Mouse (Mus musculus) embryonic facial prominence, embryonic 10.5 days (tissue): ENCODE data around the gene Cpped1. TPM values are rescaled to one million over a fixed set of nuclear protein-coding genes. Genes with fewer than 3 reads are reported as not detected.

Source experiments
- DNase-seq: peaks from one replicate; pipeline ENCODE4 v3.0.0-alpha.2; 2017; ENCODE audit warnings: low spot score
- H3K27ac ChIP-seq: fragments of 300-500 bp; sonication (generic); replicated peaks from 2 replicates; pipeline ENCODE4 v1.5.1; 2016; ENCODE audit warnings: mild to moderate bottlenecking
- H3K27me3 ChIP-seq: fragments of 300-500 bp; sonication (generic); replicated peaks from 2 replicates; pipeline ENCODE4 v1.6.1; 2016; ENCODE audit warnings: low read depth, mild to moderate bottlenecking; ENCODE audit not compliant: poor library complexity, severe bottlenecking
- H3K36me3 ChIP-seq: fragments of 300-500 bp; sonication (generic); replicated peaks from 2 replicates; pipeline ENCODE4 v1.6.1; 2016; ENCODE audit warnings: mild to moderate bottlenecking, moderate library complexity
- H3K4me1 ChIP-seq: fragments of 300-500 bp; sonication (generic); 2 replicates; pipeline ENCODE4 v1.6.1; 2016
- H3K4me3 ChIP-seq: fragments of 300-500 bp; sonication (generic); 2 replicates; pipeline ENCODE4 v1.5.1; 2016; ENCODE audit warnings: mild to moderate bottlenecking, moderate library complexity
- H3K9me3 ChIP-seq: fragments of 300-500 bp; sonication (generic); 2 replicates; pipeline ENCODE4 v1.6.1; 2016; ENCODE audit warnings: mild to moderate bottlenecking
- WGBS: fragments of 180-500 bp; shearing (Covaris S2); methylation state at CpG from one replicate; pipeline ENCODE4 v1.1.7; 2016; 5-methylcytosine and 5-hydroxymethylcytosine counted together
- polyA plus RNA-seq: library from polyadenylated mRNA; unstranded; fragments of >200 nt; fragmentation: Nextera tagmentation; extraction: Ambion mirVana; gene quantifications from 2 replicates; pipeline ENCODE4 v1.2.1, GENCODE M21; 2016

Cpped1 gene
- polyA plus RNA-seq, 1 experiment from 2014 or later, result 15.5 TPM

- Histone ChIP-seq H3K9me3 (no peaks in the 10 kb centered on the region), H3K36me3 (no peaks in the 10 kb centered on the region), H3K27me3 (no peaks in the 10 kb centered on the region), H3K4me3 (no peak overlapping the region), H3K27ac (no peak overlapping the region), H3K4me1 (peaks cover 15% of the 10 kb centered on the region; the same call in 1 of the 2 replicates)
- WGBS, result 59% methylated on average over 4 of the region's 4 CpGs
- no peak for DNase-seq
Observed at GRCm38 (mm10) chr16:11784354-11784753, 124.9 kb downstream of the Cpped1 start.

GRCm38 (mm10) chr16:11783337-11783736 lies 125.9 kb downstream of the Cpped1 start:
- Histone ChIP-seq H3K27me3 (no peaks in the 10 kb centered on the region), H3K36me3 (no peaks in the 10 kb centered on the region), H3K27ac (no peak overlapping the region), H3K4me1 (peaks cover 11% of the 10 kb centered on the region; the same call in 1 of the 2 replicates), H3K9me3 (no peaks in the 10 kb centered on the region), H3K4me3 (no peak overlapping the region)
- no peak for DNase-seq

DNA sequence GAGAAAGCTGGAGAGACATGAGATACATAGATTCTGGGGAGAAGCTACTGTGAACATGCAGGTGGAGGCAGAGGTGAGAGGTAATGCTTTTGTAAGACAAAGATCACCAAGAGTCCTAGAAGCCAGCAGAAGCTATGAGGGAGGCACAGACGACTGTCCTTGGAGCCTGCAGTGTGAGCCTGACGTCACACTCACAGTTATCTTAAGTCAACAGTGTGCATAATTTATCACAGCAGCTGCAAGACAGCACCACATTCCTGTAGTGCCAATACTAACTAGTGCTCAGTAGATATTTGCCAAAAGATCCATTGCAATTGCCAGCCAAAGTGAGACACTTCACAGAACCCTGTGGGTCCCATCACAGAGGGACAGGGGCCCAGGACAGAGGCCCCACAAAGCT lies 127.2 kb downstream of the Cpped1 start:
- no peak for DNase-seq
- Histone ChIP-seq H3K36me3 (no peaks in the 10 kb centered on the region), H3K4me1 (peaks cover 9% of the 10 kb centered on the region; the same call in 1 of the 2 replicates), H3K9me3 (no peaks in the 10 kb centered on the region), H3K27ac (no peak overlapping the region), H3K4me3 (no peak overlapping the region), H3K27me3 (no peaks in the 10 kb centered on the region)
- WGBS, result 32% methylated on average over 2 of the region's 2 CpGs

DNA sequence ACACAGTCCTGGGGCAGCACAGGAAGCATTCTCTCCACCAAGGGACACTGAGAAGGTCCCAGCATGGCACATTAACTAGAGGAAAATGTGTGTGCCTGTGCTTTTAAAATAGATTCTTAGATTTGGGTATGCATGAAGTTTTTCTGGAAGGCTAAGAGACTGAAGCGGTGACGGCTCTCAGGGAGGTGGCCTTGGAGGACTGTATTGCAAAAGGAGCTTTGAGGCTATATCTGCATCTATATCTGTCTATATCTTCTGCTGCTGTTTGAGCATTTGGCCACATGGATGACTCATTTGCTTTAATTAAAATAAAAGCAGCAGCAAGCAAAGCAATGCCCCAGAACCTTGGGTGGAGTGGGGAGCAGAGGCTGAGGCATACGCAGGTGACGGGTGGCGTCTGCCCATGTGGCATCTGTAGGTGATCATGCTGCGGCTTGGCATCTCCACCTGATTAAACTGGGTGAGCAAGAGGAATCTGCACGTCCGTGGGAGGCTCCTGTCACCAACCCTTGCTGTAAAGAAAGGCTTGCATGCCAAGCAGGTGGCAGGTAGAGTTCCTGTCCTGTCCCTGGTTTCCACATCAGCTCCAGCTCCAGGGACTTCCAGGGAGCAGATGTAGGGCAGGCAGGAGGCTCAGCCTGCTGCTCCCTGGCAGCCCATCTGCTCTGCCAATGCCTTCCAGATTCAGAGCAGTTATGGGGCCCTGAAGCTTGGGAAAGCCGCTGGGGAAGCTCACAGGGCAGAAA lies 130.4 kb downstream of the Cpped1 start:
- WGBS, result 88% methylated on average over 9 of the region's 9 CpGs
- Histone ChIP-seq H3K27me3 (no peaks in the 10 kb centered on the region), H3K4me1 (peaks cover 9% of the 10 kb centered on the region; the same call in 1 of the 2 replicates)

GRCm38 (mm10) chr16:11778191-11778590 lies 131.1 kb downstream of the Cpped1 start:
- Histone ChIP-seq H3K27ac (no peak overlapping the region), H3K4me1 (peaks cover 9% of the 10 kb centered on the region; the same call in 1 of the 2 replicates), H3K4me3 (no peak overlapping the region), H3K27me3 (no peaks in the 10 kb centered on the region), H3K36me3 (no peaks in the 10 kb centered on the region), H3K9me3 (no peaks in the 10 kb centered on the region)
- DNase-seq, result no peak
- 86% methylated on average over 5 of the region's 5 CpGs for WGBS

More for the DNA sequence above, 130.4 kb downstream of the Cpped1 start:
- Histone ChIP-seq H3K27ac (no peak overlapping the region), H3K9me3 (no peaks in the 10 kb centered on the region), H3K36me3 (no peaks in the 10 kb centered on the region), H3K4me3 (no peak overlapping the region)
- no peak for DNase-seq

GRCm38 (mm10) chr16:11776528-11776927 lies 132.7 kb downstream of the Cpped1 start:
- Histone ChIP-seq H3K4me1 (peaks cover 3% of the 10 kb centered on the region; the same call in 1 of the 2 replicates), H3K27ac (no peak overlapping the region), H3K4me3 (no peak overlapping the region), H3K36me3 (no peaks in the 10 kb centered on the region), H3K9me3 (no peaks in the 10 kb centered on the region), H3K27me3 (no peaks in the 10 kb centered on the region)
- DNase-seq, result no peak
- WGBS, result 87% methylated on average over 3 of the region's 3 CpGs

- WGBS, result 93% methylated on average over 1 of the region's 1 CpGs
- no peak for DNase-seq
- peaks cover 14% of the 10 kb centered on the region for H3K9me3 ChIP-seq
- no peaks in the 10 kb centered on the region for H3K4me1 ChIP-seq
- no peak overlapping the region for H3K4me3 ChIP-seq
- no peaks in the 10 kb centered on the region for H3K36me3 ChIP-seq
- no peaks in the 10 kb centered on the region for H3K27me3 ChIP-seq
- no peak overlapping the region for H3K27ac ChIP-seq
Observed at GRCm38 (mm10) chr16:11774321-11774720, 134.9 kb downstream of the Cpped1 start.

DNA sequence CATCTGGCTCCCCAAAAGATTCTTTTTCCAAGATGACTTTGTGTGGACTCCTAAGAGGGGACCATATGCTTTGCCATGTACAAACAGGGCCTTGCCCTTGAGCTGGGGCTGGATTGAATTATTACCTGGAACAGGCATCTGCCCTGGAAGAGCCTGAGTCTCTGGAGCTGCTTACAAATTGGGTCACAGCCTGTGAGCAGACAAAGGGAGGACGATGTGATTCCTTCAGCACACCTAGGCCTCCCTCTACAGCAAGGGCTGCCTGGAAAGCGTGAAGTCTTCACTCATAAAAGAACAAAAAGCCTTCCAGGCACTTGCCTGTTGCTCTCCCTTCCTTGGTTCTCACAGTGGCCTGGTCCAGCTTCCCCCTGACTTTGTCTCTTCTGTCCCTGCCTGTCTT lies 136.9 kb downstream of the Cpped1 start:
- Histone ChIP-seq H3K9me3 (peaks cover 17% of the 10 kb centered on the region), H3K4me1 (no peaks in the 10 kb centered on the region), H3K27me3 (no peaks in the 10 kb centered on the region), H3K4me3 (no peak overlapping the region), H3K27ac (no peak overlapping the region), H3K36me3 (no peaks in the 10 kb centered on the region)
- 67% methylated on average over 2 of the region's 2 CpGs for WGBS
- DNase-seq, result no peak

DNA sequence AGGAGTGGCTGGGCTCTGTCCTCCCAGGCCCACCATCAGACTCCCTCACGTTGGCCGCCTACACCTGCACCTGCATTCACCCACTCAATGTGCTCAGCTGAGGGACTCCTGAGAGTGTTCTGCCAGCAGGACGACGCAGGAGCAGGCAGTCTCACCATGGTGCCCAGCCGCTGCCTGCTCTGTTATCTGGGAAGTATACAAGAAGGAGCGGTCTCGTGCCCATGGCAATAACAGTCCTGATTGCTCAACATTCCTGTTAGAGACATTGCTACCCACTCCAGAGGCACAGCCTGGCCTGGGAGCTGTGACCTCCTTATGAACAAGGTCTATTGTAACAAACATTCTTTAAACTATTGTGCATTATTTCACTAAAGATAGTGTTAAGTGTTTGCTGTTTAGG lies 151.3 kb downstream of the Cpped1 start:
- H3K27me3 ChIP-seq, result no peaks in the 10 kb centered on the region
- H3K36me3 ChIP-seq, result no peaks in the 10 kb centered on the region
- no peak for DNase-seq
- H3K4me1 ChIP-seq, result no peaks in the 10 kb centered on the region
- no peaks in the 10 kb centered on the region for H3K9me3 ChIP-seq
- H3K27ac ChIP-seq, result no peak overlapping the region
- WGBS, result 87% methylated on average over 7 of the region's 7 CpGs
- H3K4me3 ChIP-seq, result no peak overlapping the region

DNA sequence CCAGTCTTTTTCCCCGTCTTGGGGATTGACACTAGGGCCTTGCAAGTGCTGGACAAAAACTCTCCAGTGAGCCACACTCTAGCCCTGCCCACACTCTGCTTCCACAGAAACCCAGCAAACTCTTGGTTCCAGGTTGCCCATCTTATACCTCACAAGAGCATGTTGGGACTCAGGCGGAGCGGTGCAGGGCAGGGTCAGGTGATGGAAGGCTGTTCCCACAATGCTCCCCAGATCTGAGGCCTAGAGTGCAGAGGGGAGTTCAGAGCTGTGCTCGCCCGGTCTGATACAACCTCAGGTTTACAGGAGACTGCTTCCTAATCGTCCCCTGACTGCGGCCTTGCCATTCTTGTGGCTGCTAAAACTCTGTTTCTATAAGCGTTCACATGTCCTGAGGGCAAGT lies 151.8 kb downstream of the Cpped1 start:
- Histone ChIP-seq H3K36me3 (no peaks in the 10 kb centered on the region), H3K4me3 (no peak overlapping the region), H3K27ac (no peak overlapping the region), H3K27me3 (no peaks in the 10 kb centered on the region), H3K4me1 (no peaks in the 10 kb centered on the region), H3K9me3 (no peaks in the 10 kb centered on the region)
- no peak for DNase-seq
- 86% methylated on average over 8 of the region's 8 CpGs for WGBS

DNA sequence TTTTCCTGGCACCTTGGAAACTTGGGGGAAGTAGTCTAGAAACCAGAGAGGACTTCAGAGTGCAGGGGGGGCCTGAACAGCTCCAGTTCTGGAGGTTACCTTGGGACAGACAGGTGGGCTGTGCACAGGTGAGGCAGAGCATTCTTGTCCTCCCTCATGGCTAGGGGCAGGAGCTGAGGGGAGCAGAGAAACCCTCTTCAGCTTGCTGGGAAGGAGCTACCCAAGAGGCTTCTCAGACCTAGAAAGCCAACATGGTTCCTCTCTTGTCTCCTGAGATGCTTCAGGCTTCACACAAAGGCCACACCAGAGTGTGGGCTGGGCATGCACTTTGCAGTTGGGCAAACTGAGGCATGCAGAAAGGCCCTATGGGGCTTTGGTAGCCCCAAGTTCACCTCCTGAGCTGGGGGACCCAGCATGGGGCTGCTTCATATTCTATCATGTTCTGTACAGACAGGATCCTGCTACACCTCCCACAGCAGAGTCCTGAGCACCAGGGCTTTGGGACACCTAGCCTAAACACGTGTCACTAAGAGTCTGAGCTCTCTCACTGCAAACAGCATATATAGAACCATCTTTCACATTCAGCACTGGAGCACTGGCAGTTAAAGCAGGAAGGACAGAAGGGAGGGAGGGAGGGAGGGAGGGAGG lies 152.5 kb downstream of the Cpped1 start:
- WGBS, result 76% methylated on average over 1 of the region's 1 CpGs
- Histone ChIP-seq H3K27ac (no peak overlapping the region), H3K27me3 (no peaks in the 10 kb centered on the region), H3K9me3 (no peaks in the 10 kb centered on the region), H3K36me3 (no peaks in the 10 kb centered on the region), H3K4me3 (no peak overlapping the region), H3K4me1 (no peaks in the 10 kb centered on the region)
- DNase-seq, result no peak

- Histone ChIP-seq H3K27ac (no peak overlapping the region), H3K4me1 (no peaks in the 10 kb centered on the region), H3K9me3 (no peaks in the 10 kb centered on the region), H3K36me3 (no peaks in the 10 kb centered on the region), H3K4me3 (no peak overlapping the region), H3K27me3 (no peaks in the 10 kb centered on the region)
- DNase-seq, result no peak
- 83% methylated on average over 9 of the region's 9 CpGs for WGBS
Observed at GRCm38 (mm10) chr16:11755281-11756066, 153.8 kb downstream of the Cpped1 start.
